Mouse (Mus musculus): Measurements from ENCODE around the gene Igsf3.

GRCm38 (mm10) chr3:101461816-101462215, 84.9 kb downstream of the Igsf3 start:
- TF ChIP-seq CTCF (IDR thresholded peaks at IDR 0.05; ENCODE audit: low read depth, low read length) (no peak), POLR2A (IDR thresholded peaks at IDR 0.05; ENCODE audit: insufficient read depth, low read length) (no peak), EP300 (IDR thresholded peaks at IDR 0.05; ENCODE audit: insufficient read depth, low read depth, low read length) (no peak)

Data from ES-Bruce4 (cell line).